Mouse (Mus musculus): ENCODE data around the gene Tigit.

The Tigit gene

DNA sequence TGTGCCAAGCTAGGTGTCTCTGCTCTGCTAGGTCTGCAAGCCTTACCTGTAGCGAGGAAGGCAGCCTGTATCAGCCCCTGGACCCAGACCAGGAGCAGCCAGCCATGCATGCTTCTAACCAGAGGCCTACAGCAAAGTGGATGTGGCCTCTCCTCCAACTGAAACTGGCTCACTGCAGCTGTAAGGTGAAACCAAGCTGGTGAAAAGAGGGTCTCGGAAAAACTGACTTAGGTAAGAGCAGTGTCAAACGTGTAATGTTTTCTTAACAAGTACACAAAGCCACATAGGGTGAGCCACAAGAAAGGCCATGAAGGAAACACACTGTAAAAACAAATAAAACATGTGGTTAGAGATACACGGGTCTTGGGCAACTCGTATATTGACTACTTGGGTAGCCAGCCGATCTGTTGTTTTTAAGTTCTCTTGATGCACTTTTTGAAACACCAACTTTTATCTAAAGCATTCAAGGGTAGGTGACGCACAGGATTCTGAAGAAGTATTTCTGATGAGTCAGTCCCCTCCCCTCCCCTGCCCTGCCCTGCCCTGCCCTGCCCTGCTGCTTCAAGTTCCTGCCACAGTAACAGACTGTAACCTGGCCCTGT lies at the start of gene Tigit:
Gene Tigit, minus strand, starts transcription at position 169 of the 602 bp plus-strand sequence.
- no peak for DNase-seq (ENCODE audit: low read depth, low spot score)

DNA sequence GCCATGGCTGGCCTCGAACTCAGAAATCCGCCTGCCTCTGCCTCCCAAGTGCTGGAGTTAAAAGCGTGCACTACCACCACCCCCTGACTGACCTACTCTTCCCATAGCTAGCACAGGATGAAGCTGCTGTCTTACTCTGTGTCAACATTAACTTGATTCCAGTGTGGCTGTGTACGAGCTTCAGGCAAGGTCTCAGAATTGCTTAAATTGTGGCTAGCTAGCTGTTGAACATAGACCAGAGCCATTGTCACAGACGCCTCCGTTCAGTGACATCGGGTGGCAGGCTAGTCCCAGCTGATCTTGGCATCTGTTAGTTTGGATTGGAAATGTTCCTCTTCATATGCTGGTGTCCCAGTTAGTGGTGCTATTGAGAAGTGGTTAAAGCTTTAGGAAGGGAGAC lies 47.4 kb upstream of the Tigit start:
- DNase-seq (ENCODE audit: low read depth, low spot score), result no peak

DNA sequence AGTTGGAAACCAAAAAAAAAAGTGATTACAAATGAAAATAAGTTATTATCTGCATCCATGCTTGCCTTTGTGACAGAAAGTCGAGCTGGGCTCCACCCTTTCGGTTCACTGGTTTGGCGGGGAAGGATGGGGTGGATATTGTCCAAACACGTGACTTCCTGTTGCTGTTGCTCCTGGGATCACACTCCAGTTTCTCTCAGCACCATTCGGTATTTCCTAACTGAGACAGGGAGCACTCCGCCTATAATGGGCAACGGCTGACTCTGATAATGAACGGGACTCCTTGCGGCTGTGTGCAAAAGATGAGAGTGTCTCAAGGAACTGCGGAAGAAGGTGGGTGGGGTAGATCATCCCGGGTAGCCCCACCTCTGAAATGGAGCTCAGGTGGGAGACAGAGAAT lies 46.7 kb upstream of the Tigit start:
- no peak for DNase-seq (ENCODE audit: low read depth, low spot score)

DNA sequence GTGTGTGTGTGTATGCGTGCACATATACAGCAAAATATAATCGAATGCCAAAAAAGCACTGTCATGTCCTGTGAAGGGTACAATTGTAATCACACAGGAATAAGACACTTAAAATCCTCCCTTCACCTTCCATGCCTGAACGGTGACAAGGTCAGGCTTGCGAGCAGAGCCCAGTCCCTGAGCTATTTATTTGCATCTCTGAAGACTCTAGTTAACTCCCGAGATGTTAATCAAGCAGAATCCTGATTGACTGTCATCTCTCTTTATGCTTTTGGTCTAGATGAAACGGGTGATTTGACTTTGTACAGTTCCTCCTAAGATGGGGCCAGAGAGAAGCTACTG lies 46.2 kb upstream of the Tigit start:
- DNase-seq (ENCODE audit: low read depth, low spot score), result no peak

DNA sequence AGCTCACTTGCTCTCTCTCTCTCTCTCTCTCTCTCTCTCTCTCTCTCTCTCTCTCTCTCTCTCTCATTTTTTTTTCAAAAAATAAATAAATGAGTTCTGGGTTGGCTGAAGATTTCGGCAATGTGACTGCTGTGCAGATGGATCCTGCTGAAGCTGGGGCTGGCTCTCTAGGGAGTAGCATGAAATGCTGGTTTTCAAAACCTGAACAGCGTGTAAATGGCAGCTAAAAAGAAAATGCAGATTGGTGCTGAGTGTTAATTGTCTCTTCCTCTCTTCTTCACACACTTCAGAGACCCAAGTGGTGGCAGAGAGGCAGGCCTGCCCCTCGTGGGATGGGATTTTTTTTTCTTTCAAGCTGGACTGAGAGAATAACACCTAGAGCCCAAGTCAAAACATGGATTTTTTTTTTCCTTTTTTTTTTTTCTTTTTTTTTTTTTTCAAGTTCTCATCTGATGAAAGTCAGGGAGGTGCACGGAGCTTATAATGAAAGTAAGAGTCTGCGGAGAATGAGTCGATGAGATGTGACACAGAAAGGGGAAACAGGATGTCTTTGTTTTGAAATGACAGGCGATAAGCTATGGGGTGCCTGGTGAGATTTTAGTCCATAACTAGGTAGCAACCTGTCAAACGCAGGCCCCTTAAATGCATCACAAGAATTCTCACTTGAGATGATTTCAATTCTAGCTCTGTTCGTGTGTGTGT lies 45.6 kb upstream of the Tigit start:
- DNase-seq (ENCODE audit: low read depth, low spot score), result no peak

DNA sequence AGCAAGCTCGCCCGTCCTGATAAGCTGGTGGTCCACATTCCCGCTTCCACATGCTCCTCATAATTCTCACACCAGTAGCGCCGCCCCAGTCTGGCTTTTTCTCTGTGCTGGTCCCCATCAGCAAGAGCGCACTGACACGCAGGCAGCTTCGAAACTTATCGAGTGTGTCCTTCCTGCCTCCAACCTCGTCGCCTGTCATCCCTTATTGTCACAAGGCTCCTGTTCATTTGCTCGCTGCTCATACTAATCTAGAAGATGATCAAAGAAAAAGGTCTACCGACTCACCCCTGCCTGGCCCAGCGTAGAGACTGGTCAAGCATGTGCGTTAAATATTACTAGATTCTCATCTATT lies 45.1 kb upstream of the Tigit start:
- no peak for DNase-seq (ENCODE audit: low read depth, low spot score)

DNA sequence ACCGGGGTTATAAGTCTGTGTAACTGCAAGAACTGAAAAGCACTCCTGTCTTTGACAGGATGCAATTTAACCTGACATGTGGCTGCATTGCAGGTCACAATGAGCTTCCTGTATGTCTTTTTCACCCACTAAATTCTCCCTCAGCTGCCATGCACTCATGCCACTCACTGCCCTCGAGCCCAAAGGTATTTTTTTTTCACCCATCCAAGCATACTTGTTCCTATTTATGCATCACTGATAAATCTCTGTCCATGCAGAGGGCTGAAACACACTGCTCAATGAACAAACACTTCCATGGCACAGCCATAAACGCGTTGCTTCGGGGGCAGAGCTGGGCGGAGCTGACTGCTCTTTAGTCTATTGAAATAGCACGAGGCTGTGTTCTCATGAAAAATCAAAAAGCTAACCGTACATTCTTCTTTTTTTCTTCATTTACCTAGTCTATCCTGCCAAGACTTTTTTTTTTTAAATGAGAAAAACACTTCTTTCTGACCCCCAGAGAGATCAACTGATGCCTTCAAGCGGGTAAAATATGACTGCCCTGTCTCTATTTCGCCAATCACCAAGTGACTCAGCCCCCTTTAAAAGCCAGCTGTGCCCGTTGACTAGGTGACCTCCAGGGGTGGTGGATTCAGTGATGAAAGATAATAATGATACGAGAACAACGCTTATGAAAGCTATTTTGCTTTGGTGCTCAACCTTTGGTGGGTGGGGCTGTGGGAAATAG lies 44.6 kb upstream of the Tigit start:
- DNase-seq (ENCODE audit: low read depth, low spot score), result no peak

DNA sequence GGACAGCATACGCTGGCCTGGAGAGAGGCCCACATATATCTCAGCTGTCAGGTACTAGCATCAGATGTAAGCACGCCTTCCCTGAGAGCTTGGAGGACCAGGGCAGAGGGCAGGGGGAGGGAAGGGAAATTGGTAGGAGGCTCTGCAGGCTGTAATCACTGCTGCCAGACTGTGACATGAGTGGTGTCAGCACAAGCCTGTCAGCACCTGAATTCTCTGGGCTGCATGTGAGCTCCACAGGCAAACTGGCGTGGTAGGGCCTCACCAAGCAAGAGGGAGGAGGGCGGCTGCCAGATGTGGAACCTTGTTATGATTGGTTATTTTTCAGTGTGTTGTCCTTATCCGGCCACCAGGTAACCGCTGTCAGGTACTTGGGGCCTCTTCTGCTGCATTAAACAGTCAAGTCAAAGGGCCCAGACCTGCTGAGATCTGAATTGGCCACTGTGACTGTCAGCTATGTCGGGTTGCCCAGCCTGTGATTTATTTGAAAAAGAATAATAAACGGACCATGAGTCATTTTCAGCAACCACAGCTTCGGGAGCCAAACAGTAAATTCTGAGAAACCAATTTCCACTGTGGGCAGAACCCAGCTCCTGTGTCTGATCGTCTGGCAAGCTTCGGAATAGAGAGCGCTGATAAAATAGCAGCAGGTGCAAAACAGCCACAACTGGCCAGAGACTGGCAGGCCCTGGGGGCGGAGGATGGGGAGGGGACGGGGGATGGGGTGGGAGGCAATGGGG lies 38.0 kb upstream of the Tigit start:
- peak; percentile 37 for DNase-seq (ENCODE audit: low read depth, low spot score)

DNA sequence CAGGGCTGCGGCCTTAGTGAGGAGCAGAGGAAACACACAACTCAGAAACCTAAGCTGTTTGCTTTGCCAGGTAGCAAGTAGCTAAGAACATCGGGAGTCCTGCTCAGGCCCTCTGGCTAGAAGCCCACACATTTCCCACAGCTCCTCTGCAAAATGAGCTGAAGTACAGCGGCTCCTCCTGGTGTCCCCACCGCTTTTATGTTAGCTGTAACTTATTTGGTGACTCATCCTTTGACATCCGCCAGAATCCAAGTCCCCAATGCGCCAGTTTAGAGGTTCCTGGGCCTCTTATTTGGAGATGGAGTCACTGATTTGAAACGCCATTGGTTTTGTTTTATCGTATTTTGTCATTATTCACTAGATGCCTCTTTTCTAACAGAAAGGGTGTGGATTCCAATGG lies 36.6 kb upstream of the Tigit start:
- no peak for DNase-seq (ENCODE audit: low read depth, low spot score)

DNA sequence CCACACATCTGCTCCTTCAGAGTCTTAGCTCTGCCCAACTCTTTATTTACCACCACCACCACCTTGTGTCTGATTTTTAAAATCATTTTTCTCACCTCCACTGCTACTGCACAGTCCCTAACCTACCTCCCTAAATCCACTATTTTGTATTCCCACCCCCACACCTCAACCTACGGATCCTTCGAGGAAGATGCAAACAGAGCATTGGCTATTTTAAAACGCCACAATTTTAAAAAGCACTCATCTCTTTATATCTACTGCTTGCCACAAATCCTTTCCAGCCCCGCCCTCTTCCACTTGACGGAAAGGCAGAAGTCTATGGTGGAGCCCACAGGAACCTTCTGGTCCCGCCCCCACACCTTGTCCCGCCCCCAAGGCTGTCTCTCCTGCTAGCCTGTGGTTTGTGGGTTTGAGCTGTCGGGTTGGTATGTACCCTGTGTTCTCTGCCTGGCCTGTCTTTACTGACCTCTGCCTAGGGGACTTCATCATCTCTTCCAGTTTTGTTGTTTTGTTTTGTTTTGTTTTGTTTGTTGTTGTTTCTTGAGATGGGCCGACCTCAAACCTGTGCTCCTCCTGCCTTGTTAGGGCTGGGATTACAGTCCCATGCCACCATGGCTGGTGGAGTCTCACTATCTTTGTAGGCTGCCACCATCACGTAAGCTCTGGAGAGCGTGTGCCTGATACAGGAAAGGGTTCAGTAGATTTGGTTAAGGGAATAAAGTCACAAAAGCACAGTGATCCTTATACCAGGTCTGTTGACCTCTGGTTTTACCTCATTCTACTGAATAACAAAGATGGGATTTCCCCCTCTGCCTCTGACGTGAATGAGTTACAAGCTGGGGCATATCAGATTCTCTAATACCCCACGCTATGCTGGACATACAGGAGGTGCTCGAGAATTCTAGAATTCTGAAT lies 35.0 kb upstream of the Tigit start:
- DNase-seq (ENCODE audit: low read depth, low spot score), result no peak

DNA sequence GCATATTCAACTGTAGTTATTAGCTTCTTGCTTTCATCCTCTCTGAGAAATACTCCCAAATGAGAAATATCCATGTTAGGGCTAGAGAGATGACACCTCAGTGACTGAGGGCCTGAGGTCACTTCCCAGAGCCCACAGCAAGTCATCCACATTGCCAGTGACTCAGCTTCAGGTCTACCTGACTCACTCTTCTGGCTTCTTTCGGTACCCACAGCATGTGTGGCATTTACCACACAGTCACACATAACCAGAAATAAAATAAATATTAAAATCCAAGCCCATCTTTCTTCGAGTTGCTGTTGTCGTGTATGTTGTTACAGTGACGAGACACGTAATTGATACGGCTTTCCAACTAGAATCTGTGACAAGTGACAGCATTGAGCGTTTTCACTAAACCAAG lies 33.8 kb upstream of the Tigit start:
- no peak for DNase-seq (ENCODE audit: low read depth, low spot score)

DNA sequence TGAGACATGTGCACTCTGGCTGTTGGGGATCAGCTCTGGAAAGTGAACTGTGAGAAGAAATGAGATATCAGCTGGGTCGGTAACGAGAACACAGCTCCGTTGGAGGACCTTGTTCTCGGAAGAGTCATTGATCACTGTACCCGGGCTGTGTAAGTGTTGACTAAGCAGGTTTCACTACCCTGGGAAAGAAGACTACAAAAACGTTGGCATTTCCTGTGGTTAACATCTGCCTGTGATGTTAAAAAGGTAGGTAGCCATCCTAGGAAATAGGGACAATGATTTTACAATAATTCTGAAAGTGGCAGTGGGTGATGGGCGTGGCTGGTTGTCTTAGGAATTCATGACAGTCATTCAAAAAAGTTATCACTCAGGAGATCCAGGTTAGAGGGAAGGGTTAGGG lies 31.9 kb upstream of the Tigit start:
- DNase-seq (ENCODE audit: low read depth, low spot score), result no peak

DNA sequence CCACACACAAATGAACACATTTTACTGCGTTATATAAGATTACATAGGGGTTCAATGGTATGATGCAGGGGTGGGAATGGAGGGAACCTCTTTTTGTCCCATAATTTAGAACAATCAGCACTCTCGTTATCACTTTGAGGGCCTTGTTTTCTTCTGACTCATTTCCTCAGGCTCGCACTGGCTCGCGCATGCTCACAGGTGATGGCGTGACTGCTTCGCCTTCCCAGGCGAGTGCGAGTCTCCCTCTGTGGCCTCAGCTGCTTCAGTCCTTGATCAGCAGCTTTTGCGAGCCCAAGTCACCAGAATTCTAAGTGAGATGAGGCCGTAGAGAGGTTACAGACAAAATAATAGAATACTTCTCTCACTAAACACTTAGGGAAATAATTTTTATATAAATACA lies 30.2 kb upstream of the Tigit start:
- no peak for DNase-seq (ENCODE audit: low read depth, low spot score)

DNA sequence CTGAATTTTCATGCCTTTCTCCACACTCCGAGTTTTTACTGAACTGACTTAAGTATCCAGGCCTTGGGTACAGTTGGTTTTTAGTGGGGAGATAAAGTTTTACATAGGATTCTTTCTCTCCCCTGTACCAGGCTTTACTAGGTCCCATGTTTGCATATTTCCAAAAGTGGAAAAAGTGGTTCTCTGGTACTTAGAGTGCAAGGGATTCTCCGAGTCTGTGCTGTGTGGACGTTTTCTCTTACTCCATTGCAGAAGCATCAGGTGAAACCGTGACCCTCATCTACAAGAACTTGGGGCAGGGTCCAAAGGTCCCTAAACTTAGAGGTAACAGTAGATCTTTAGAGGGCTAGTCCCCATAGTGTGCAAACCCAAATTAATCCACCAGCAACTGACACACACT lies 28.7 kb upstream of the Tigit start:
- no peak for DNase-seq (ENCODE audit: low read depth, low spot score)

DNA sequence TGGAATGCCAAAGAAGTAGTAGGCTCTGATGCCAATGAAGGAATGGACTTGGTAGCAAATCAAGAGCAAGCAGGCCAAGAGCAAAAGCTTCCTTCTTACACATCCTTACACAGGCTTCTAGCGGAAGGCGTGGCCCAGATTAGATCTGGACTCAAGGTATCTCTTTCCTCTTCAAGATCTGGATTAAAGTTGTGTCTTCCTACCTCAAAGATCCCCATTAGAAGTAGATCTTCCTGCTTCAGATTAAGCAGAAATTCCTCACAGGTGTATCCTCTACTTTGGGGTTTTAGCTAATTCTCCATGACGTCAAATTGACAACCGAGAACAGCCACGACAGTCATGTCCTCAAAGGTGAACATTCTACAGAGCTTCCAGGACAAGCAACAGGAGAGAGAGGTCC lies 27.8 kb upstream of the Tigit start:
- no peak for DNase-seq (ENCODE audit: low read depth, low spot score)

DNA sequence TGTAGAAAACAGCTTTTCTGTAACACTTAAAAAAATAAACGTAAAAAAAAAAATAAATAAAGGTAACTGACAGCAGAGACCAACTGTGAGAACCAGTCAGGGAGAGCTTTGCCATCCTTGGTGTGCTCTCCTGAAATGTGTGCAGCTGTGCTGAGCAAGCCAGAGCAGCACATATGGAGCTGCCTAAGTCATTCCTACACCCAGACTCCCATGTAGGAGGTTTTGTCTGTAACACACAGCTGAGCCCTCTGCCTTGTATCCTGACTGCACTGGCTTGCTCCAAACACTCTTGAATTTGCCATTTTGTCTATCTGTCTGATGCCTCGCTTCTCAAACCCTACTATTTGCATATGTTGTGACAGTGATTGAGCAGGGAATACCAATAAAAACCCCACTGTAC lies 27.0 kb upstream of the Tigit start:
- no peak for DNase-seq (ENCODE audit: low read depth, low spot score)

DNA sequence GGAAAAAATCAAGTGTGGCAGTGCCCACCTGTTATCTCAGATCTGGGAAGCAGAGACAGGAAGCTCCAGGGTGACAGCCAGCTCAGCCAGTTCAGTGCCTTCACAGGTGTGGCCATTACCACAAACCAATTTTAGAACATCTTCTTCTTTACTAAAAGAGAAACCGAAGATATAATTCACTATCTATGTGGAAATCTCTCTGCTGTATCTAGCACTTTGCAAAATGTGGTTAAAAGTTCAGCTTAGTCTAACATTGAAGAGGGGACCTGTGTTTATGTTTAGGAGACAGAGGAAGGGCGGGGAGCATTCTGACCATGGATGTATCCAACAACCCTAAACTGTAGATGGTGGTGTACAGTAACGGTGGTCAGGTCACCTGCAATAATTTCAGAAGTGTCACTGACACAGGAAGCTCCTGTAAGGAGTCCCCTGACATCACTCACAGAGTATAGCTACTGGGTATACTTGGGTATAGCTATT lies 26.3 kb upstream of the Tigit start:
- DNase-seq (ENCODE audit: low read depth, low spot score), result no peak

DNA sequence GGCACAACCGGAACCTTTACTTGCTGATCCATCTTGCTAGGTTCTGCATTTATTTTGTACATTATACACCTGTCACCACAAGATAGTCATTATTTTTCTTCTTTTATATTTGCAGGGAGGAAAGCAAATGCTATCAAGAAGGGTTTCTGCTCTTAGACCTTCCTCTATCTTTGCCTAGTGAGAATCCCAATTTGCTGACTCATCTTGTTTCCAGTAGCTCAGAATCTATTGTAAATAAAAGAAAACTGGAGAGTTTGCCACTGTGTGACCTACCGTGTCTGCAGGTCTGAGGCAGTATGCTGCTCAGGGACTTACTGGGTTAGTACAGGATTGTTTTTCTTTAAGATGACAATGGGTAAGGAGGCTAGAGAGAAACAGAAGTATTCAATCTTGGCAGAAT lies 24.0 kb upstream of the Tigit start:
- no peak for DNase-seq (ENCODE audit: low read depth, low spot score)

DNA sequence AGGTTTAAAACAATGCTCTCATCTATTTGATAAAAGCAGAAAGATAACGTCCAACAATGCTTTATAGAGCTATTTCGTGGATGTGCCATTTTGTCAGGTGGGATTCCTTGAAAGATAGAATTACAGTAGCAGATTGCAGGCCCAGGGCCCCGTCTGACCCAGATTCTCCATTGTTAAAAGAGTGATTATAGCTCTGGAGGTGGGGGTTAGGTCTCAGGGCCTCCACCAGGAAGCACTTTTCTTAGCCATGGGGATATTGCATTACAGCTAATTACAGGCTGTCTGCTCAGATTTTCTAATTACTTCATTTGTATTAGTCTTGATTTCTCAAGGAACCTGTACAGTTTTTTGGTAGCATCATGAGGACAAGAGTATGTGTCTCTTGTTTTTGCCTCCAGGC lies 10.5 kb upstream of the Tigit start:
- no peak for DNase-seq (ENCODE audit: low read depth, low spot score)

DNA sequence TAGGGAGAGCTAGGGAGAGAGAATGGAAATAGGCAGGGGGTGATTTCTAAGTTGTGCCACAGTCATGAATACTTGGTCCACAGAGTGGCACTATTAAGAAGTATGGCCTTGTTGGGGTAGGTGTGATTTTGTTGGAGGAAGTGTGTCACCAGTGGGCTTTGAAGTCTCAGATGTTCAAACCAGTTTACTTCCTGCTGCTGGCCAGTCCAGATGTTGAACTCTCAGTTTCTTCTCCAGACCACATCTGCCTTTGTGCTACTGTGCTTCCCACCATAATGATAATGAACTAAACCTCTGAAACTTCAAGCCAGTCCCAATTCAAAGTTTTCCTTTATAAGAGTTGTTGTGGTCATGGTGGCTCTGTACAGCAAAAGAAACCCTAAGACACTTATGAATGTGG lies 8.8 kb upstream of the Tigit start:
- DNase-seq (ENCODE audit: low read depth, low spot score), result no peak

DNA sequence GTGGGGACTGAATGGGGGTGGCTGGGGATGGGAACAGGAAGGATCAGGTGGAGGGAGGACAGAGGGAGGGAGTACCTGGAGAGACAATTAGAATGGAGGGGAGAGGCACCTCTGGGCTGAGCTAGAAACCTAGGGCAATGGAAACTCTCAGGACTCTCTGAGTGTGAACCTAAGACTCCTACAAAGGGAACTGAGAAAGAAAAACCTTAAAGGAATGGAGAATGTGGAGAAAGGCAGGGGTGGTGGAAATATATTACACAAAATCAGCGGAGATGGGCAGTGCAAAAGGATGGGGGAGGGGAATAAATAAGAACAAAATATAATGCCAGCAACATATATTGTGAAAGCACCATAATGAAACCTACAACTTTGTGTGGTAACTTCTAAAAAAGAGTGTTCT lies 8.0 kb upstream of the Tigit start:
- DNase-seq (ENCODE audit: low read depth, low spot score), result no peak

DNA sequence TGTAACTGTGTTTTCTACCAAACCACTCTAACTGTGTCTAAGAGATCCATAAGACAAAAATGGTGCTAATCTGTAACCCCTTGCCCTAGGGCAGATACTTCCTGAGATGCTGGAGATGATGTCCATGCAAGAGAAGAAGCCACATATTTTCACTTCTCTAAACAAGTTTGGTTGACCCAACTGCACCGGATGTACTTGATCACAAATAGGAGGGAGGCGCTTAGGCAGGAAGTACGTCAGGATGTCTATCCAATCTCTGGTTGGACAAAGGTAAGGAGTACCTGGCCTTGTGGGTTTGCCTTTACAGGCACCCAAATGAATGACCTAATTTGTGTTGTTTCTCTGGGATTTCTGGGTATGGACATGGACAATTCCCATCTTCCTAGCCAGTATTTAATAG lies 4.3 kb upstream of the Tigit start:
- no peak for DNase-seq (ENCODE audit: low read depth, low spot score)

All from embryo, embryonic 11.5 days (tissue).